Mouse (Mus musculus): ENCODE data around the gene Atxn1.

- TF ChIP-seq POLR2A (IDR thresholded peaks at IDR 0.05; ENCODE audit: low read depth, low read length) (no peak), CTCF (IDR thresholded peaks at IDR 0.05; ENCODE audit: extremely low read depth, insufficient read length, insufficient replicate concordance, low read depth, low read length) (no peak)
These were observed 162.0 kb downstream of the Atxn1 start for GRCm38 (mm10) chr13:45802620-45803410.
